Mouse (Mus musculus): Measurements from ENCODE around the gene Pacs1.
"Not testable (repeated sequence)": the region's sequence is repeated elsewhere in the genome, so short reads cannot be mapped to it uniquely, and the experiment has no call there.

Pacs1 gene

GRCm38 (mm10) chr19:5094746-5095417 lies 178.0 kb downstream of the Pacs1 start:
- no peak for DNase-seq

GRCm38 (mm10) chr19:5094243-5094632 lies 178.7 kb downstream of the Pacs1 start:
- DNase-seq: peak; percentile 92

- DNase-seq: no peak
Measured at GRCm38 (mm10) chr19:5093481-5094242, 179.3 kb downstream of the Pacs1 start.

- no peak for DNase-seq
Measured at GRCm38 (mm10) chr19:5092083-5092482, 180.8 kb downstream of the Pacs1 start.

GRCm38 (mm10) chr19:5089324-5089723 lies 183.6 kb downstream of the Pacs1 start:
- no peak for DNase-seq

GRCm38 (mm10) chr19:5087884-5088728 lies 184.8 kb downstream of the Pacs1 start, which contains the start of gene Yif1a:
Gene Yif1a, plus strand, starts transcription at chr19:5088538.
- DNase-seq: peak; percentile 96

- DNase-seq: not testable (repeated sequence)
Measured at GRCm38 (mm10) chr19:5086533-5086932, 186.4 kb downstream of the Pacs1 start.

GRCm38 (mm10) chr19:5085145-5085863 lies 187.6 kb downstream of the Pacs1 start, which contains the start of gene Tmem151a:
Gene Tmem151a, minus strand, starts transcription at chr19:5085531.
- peak; percentile 67 for DNase-seq

GRCm38 (mm10) chr19:5084834-5085144 lies 188.1 kb downstream of the Pacs1 start:
- no peak for DNase-seq

- no peak for DNase-seq
Measured at GRCm38 (mm10) chr19:5083961-5084833, 188.7 kb downstream of the Pacs1 start.
